Mouse (Mus musculus): ENCODE data around the gene Nxpe5.

Nxpe5 gene

GRCm38 (mm10) chr5:138255353-138256093 is 29.8 kb downstream of the Nxpe5 start, which contains the start of gene Lamtor4:
Lamtor4 (plus strand) TSS chr5:138255482.
- peak; percentile 98 for DNase-seq

- DNase-seq, result no peak
Measured at GRCm38 (mm10) chr5:138256094-138256467, 30.4 kb downstream of the Nxpe5 start.

DNA sequence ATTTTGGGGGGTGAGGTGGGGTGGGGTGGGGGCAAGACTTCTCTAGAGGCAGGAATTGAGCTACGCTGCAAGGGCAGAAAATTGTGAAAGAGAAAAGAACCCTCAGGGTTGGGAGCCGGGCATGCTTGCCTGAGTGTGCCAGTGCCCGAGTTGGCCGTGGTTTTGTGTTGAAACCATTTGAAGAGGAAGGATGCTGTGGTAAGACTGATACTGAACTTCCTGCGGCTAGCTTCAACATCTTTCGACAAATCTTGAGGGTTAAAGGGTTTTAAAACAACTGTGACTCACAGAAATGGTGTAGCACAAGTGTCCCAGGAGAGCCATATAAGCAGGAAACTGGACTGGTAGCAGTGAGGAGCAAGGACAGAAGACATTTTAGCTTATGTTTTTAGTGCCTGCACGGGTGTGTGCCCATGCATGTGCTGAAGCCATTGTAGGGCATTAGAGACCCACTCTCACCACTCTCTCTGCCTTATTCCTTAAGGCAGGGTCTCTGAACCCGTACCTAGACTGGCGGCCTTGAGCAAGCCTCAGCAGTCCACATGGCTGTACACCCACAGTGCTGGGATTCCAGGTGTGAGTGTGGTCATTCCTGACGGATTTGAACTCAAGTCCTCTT is 31.4 kb downstream of the Nxpe5 start:
- DNase-seq, result no peak

DNA sequence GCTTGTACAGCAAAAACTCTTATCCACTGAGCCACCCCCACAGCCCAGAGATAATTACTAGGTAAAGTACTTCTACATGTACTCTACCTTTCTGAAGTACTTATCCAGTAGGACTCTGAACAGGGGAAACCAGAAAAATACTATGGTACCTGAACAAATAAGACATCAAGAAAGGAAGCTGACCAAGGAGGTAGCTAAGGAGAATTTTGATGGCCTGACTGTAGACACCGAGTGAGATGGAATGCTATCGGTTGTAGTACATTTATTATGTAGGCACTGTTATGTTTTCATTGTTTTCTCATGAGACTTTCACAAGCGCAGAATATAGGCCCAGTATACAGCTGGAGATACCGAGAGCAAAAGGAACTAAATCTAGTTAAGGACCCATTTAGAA is 31.9 kb downstream of the Nxpe5 start:
- no peak for DNase-seq

- peak; percentile 26 for DNase-seq
Measured at GRCm38 (mm10) chr5:138258078-138258477, 32.4 kb downstream of the Nxpe5 start.

DNA sequence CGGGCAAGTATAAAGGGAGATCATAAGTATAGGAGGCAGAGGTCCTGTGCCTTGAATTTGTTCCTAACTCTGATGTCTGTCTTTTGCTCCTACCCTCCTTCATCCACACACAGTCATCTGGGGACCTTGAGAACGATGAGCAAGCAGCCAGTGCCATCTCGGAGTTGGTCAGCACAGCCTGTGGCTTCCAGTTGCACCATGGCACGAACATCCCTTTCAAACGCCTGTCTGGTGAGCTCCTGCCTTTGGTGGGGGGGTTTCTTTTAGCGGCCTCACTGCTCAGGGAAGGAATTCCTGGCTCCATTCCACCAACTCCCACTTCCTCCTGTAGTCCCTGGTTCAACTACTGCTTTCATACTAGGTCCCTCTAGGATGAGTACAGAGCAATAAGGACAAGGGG is 32.8 kb downstream of the Nxpe5 start:
- no peak for DNase-seq

- no peak for DNase-seq
Measured at GRCm38 (mm10) chr5:138258993-138259392, 33.3 kb downstream of the Nxpe5 start.

DNA sequence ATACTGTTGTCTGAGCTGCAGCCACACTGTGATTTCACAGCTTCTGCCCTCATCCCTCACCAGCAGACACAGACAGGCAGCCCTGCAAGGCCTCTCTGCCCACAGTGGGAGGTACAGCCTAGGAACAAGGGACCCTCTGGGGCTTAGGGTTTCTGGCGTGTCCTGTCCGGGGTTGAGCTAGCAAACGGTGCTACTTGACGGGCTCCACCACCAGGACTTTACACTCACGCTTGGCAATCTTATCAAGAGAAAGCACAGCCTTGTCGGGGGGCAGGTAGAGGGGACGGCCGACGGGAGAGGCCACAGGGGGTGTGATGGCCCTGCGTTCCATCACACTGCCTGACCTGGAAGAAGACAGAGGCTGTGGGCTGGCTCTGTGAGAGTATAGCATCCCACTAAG is 34.4 kb downstream of the Nxpe5 start:
- DNase-seq, result no peak

- no peak for DNase-seq
Measured at GRCm38 (mm10) chr5:138260834-138261233, 35.1 kb downstream of the Nxpe5 start.

GRCm38 (mm10) chr5:138262001-138262400 is 36.3 kb downstream of the Nxpe5 start:
- DNase-seq, result no peak

DNA sequence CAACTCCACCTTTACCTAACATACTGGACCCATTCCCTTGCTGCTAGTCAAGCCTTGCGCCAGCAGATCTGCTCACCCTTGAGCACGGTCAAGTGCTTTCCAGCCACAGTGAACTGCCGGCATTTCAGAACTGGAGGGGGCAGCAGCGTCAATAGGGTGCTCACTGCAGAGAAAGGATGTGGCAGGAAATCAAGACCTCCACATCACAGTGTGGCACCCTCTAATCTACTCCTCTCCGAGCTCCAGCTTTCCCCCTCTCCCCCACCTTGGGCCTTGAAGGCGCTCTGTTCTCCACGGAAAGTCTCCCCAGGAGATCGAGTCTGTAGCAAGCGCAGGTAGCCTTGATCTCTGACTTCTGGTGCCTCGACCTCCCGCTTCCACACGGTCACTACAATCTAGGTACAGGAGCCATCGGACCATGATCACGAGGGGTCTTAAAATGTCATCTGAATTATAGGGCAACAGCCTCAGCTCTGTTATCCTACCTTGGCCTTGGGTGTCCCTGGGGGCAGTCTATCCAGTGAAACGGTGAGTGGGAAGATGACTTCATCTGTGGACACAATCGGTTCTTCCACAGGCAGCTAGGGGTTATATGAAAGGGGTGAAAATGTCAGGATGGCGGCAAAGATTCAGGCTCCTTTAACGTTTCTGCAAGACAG is 37.0 kb downstream of the Nxpe5 start:
- no peak for DNase-seq

DNA sequence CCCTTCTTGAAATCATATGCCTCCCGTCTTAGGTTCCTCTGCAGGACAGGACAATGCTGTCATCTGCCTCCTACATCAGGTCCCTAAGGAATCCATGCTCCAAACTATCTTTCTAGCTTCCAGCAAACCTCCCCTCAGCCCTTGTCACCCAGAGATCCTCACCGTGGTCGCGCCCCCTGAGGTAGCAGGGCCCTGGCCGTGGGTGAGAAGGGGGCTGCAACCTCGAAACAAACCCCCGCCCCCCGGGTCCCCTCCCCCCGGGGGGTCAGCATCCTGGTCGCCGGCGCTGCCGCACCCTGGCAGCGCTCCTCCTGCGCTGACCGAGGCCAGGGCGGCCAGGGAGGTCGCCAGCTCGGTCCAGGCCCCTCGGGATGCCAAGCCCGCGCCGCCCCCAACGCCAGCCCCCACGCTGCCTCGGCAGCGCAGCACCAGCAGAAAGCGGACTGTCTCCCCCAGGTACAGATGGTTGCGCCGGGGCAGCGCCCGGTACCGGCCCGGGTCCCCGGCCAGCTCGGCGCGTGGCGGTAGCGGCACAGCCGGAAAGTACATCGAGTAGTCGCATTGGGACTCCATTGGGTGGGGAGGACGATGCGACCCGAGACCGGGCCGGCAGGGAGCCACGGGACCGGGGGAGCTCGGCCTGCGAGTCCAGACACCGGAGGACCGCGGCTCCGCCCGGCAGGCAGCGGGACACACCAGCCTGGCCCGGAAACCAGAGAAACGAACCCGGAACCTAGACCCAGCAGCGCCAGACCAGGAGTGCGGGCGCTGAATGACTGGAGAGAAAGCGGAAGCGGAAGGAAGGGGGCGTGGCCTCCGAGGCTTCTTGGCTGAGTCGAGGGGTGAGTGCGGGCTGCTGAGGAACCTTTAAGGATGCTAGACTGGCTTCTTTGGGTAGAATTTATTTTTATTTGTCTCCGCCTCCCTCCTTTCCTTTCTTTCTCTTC is 37.8 kb downstream of the Nxpe5 start, which contains the start of gene BC037034:
Gene BC037034, minus strand, starts transcription at position 774 of the 947 bp plus-strand sequence.
- peak; percentile 91 for DNase-seq

DNA sequence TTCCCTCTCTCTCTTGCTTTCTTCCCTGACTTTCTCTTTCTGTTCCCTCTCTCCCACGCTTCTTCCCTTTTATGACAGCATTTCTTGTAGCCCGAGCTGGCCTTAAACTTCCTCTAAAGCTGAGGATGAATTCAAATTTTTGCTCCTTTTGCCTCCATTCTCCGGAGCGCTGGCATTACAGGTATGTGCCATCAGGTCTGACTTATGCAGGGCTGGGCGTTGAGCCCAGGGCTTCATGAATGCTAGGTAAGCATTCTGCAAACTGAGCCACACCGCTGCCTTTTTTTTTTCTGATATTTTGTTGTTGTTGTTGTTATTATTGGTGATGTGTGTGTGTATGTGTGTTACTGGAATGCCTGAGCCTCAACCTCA is 38.5 kb downstream of the Nxpe5 start:
- no peak for DNase-seq

DNA sequence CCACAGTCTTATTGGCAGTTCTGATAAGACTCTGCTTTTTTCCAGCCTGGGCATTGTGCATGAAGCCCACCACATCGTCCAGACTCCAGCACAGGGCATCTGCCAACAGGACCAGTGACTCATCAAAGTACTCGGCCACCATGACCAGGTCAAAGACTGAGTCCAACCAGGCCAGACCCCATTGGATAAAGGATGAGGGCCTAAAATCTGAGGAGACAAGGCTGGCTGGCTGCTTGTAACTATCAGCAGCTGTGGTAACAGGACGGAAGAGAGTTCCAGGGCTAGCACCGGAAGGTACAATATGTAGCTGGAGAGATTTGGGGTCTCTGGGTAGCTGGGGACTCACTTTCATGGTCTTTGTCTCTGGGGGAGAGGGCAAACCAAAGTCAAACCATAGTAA is 40.0 kb downstream of the Nxpe5 start:
- DNase-seq, result no peak

DNA sequence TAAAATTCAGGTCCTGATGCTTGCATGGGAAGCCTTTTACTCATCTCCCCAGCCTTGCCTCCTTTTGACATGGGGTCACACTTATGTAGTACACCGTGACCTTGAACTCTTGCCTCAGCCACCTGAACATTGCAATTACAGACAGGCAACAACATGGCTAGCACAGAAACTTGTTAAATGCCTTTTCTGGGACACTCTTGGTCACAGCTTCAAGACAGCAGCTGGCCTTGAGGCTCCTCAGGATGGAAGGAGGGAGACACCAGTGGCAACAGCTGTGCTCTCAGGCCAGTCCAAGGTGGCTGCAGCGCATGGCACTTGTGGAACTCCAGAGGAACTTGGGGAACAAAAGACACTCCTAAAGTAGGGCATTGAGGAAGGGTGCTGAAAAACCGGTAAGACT is 41.4 kb downstream of the Nxpe5 start:
- DNase-seq, result no peak

GRCm38 (mm10) chr5:138268980-138269379 is 43.3 kb downstream of the Nxpe5 start:
- DNase-seq, result no peak

- DNase-seq, result no peak
Measured at GRCm38 (mm10) chr5:138271232-138271631, 45.5 kb downstream of the Nxpe5 start.

DNA sequence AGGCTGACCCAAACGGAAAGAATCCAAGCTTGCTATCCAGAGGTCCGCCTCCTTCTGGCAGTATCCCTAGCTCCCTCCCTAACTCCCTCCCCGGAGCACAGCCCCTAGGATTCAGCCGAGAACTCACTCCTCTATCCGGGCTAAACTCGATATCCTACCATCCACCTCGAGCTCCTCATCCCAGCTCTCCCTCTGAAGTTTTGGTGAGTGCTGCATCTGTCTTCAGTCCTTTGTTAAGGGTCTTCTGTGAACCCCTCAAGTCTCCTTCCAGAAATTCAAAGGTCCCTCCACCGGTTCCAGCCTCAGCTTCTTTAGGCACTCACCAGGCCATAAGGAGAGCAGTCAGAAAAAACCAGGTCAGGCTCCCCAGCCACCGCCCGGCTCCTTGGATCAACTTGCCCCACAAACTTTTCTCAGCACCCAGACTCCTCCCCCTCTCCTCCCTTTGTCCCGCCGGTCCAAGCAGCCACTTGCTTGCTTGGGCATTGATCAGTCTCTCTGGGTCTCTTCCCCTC is 46.8 kb downstream of the Nxpe5 start, which contains the start of gene Gal3st4:
Gene Gal3st4, minus strand, starts transcription at position 432 of the 515 bp plus-strand sequence.
- DNase-seq, result no peak

- DNase-seq, result no peak
Measured at GRCm38 (mm10) chr5:138274186-138274585, 48.5 kb downstream of the Nxpe5 start.

DNA sequence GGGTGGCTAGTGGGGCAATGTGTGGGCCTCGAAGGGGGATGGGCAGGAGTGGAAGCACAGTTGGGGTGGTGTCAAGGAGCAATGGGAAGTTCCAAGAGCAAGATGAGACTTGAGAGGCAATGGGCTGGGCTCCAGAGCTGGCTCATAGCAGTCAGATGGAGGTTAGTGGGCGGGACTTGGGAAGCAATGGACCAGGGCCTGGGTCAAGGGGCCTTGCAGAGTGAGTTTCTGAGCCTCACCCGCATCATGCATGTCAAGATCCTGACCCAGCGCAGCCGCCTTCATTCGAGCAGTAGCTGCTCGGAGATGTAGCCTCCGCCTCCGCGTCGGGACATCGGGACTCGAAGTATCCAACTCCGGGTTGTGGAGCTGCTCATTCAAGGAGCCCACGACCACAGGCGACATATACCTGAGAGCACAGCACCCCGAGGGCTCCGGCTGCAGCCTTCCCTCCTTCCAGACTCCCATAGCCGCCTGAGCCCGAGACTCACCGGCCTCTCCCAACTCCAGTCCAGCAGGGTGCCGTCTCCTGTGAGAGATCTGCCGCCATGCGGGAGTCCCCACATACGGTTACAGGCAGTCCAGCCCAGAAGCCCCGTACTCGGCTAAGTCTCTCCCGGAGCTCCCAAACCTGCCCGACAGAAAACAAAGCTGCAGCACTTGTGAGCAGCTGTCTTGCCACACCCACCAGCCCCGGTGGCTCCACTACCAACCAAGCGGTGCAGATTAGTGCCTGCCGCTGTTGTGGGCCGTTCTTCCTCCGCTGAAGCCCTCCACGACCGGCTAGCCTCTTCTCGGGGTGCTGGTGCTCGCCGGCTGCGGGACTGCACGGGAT is 49.7 kb downstream of the Nxpe5 start:
- no peak for DNase-seq

DNA sequence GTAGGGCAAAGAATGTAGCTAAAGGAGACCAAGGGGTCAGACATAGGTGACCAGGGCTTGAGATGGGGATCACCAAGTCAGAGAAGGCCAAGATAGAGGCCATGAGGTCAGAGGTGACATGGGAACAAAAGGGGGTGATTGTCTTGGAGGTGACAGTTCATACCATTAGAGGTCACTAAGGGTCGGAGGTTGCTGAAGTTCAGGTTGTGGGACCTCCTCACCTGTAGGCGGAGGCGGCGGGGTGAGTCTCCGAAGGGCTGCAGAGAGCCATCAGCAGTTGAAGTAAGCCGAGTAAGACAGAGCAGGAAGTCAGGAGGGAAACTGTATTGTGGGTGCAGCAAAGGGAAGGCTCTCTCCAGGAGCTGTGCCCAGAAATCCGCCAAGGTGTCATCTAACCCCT is 52.3 kb downstream of the Nxpe5 start:
- DNase-seq, result no peak
